Mouse (Mus musculus) bone marrow, adult 2 months (tissue): Measurements from ENCODE around the gene Thsd7a.

ENCODE experiments used
- CTCF ChIP-seq: fragments of 200-500 bp; IDR thresholded peaks from 2 replicates; pipeline ENCODE4 v1.5.1; 2011; ENCODE audit warnings: low read length, control low read depth; ENCODE audit not compliant: control insufficient read depth, insufficient read depth
- POLR2A ChIP-seq: fragments of 200-500 bp; IDR thresholded peaks from 2 replicates; pipeline ENCODE4 v1.6.1; 2011; ENCODE audit warnings: low read depth, mild to moderate bottlenecking, control low read depth, low read length, borderline replicate concordance; ENCODE audit not compliant: control insufficient read depth

DNA sequence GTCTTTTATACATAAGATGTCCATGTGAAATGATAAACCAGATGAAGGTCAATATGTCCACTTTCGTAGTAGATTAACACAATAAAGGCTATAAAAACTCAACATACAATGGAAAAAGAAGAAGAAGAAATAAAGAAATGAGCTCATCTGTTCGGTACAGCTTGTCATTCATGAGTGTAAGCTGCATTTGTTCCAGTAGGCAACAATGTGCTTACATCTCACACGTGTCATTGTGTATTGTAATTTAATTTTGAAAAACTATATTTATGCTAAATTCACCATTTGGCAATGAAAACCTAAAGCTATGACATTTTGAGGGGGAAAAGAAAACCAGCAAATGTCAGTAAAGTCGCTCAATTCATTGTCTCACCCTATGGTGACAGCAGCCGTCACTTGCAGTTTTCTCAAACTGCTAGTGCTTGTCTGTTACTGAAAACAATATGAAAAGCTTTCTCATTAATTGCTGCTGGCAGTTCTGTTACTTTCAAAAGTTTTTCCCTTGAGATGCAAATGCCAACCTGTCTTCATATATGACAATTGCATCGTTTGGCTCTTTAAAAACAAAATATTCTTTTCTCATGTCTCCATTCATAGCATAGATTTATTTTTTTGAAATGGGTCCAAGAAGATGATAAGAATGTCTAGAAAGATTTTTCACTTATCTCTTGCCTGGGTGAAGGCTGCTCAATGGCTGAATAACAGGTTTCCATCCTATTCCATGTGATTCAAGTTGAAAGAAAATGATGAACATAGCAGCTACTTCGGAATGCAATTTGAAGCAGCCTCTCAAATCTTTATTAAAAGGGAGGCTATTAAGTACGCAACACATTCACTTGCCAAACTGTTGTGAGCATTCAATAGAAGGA is 10.4 kb upstream of the Thsd7a start:
- TF ChIP-seq CTCF (no peak), POLR2A (no peak)
